Mouse (Mus musculus) cerebellum, adult 18-20 months (tissue): ENCODE measurements around the gene Smc1b.

Experiments
- DNase-seq, 2 experiments: peaks; one replicate each; pipeline ENCODE4 v3.0.0; 2021

Smc1b gene

DNA sequence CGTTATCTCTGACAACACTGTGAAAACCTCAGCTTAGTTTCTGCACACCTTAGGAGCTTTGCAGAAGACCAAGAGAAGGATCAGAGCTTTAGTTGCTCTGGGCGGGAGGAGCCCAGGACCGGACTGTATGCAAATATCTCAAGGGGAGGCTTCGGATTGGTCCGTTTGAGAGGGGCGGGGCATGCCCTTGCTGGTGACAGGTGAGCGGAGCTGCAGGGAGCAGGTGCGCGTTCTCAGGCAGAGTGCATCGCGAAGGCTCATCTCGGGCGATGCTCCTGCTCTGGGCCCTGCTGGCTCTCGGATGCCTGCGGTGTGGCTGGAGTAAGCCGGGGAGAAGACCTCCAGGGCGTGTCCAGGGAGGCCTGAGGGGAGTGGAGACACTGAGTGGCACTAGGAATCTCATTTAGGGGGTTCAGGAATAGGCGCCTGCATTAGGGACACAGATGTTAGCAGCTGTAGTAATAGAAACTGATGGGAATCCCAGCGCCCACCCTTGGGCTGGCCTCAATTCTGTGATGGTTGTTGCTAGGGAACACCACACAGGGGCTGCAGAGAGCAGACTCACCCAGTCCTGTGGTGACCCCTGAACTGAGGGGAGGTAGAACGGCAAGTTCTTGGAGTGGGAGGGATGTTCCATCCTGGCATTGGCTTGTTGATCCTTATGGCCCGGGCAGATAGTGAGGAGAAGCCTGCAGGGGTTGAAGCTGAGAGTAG, 114.7 kb downstream of the Smc1b start, which contains the start of gene Upk3a:
Gene Upk3a, plus strand, starts transcription at position 191 of the 714 bp plus-strand sequence.
- peak; percentile 39 to 47 for DNase-seq

DNA sequence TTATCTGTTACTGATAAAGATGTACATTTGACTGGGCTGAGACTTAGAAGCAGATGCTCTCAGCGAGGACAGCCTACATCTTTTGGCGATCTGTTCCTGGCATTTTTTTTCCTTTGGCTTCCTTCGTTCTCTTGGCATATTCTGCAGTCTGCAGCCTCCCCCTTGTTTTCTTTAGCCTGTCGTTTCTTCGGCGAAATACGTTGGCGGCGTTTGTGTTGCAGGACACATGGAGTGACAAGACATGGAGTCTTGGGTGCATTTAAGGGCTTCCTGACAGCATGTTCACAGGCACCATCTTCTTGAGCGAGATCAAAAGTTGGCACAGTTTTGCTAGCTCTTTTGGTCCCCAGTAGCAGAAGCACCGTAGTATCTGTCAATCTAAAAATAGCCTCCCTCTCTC, 116.0 kb downstream of the Smc1b start:
- no peak for DNase-seq
